Mouse (Mus musculus): ENCODE measurements at regions not wholly inside any gene's neighbourhood (a gene's known extent, or its start where the extent isn't known, plus 50 kb on each side); places are given as distances from the start of the nearest gene placed in this dataset.

- H3K9me3 ChIP-seq (ENCODE audit: control insufficient read depth, low read length), result no peaks in the 10 kb centered on the region
- no peak overlapping the region for H3K4me3 ChIP-seq (replicated peaks)
- TF ChIP-seq TAL1 (IDR thresholded peaks at IDR 0.05; ENCODE audit: low read length), result no peak
- no peak for TF ChIP-seq GATA1 (IDR thresholded peaks at IDR 0.05; ENCODE audit: low read length)
- H3K27me3 ChIP-seq (ENCODE audit: control insufficient read depth), result no peaks in the 10 kb centered on the region
- no peaks in the 10 kb centered on the region for H3K36me3 ChIP-seq (ENCODE audit: control insufficient read depth)
- H3K4me1 ChIP-seq (ENCODE audit: control insufficient read depth), result no peaks in the 10 kb centered on the region
Measured at GRCm38 (mm10) chr1:35865263-35865662, 202.9 kb upstream of the Hs6st1 start.

GRCm38 (mm10) chr1:35866643-35867042 lies 201.6 kb upstream of the Hs6st1 start:
- no peak for TF ChIP-seq GATA1 (IDR thresholded peaks at IDR 0.05; ENCODE audit: low read length)
- TF ChIP-seq TAL1 (IDR thresholded peaks at IDR 0.05; ENCODE audit: low read length), result no peak
- Histone ChIP-seq H3K4me1 (ENCODE audit: control insufficient read depth) (no peaks in the 10 kb centered on the region), H3K27me3 (ENCODE audit: control insufficient read depth) (no peaks in the 10 kb centered on the region), H3K36me3 (ENCODE audit: control insufficient read depth) (no peaks in the 10 kb centered on the region), H3K9me3 (ENCODE audit: control insufficient read depth, low read length) (no peaks in the 10 kb centered on the region), H3K4me3 (replicated peaks) (no peak overlapping the region)

GRCm38 (mm10) chr1:35869381-35870143 lies 198.6 kb upstream of the Hs6st1 start:
- Histone ChIP-seq H3K9me3 (ENCODE audit: control insufficient read depth, low read length) (no peaks in the 10 kb centered on the region), H3K36me3 (ENCODE audit: control insufficient read depth) (no peaks in the 10 kb centered on the region), H3K4me3 (replicated peaks) (no peak overlapping the region), H3K27me3 (ENCODE audit: control insufficient read depth) (no peaks in the 10 kb centered on the region), H3K4me1 (ENCODE audit: control insufficient read depth) (no peaks in the 10 kb centered on the region)
- TF ChIP-seq TAL1 (IDR thresholded peaks at IDR 0.05; ENCODE audit: low read length) (no peak), GATA1 (IDR thresholded peaks at IDR 0.05; ENCODE audit: low read length) (no peak)

- Histone ChIP-seq H3K36me3 (ENCODE audit: control insufficient read depth) (no peaks in the 10 kb centered on the region), H3K9me3 (ENCODE audit: control insufficient read depth, low read length) (no peaks in the 10 kb centered on the region), H3K4me1 (ENCODE audit: control insufficient read depth) (no peaks in the 10 kb centered on the region), H3K4me3 (replicated peaks) (no peak overlapping the region), H3K27me3 (ENCODE audit: control insufficient read depth) (no peaks in the 10 kb centered on the region)
- TF ChIP-seq TAL1 (IDR thresholded peaks at IDR 0.05; ENCODE audit: low read length) (no peak), GATA1 (IDR thresholded peaks at IDR 0.05; ENCODE audit: low read length) (no peak)
Measured at GRCm38 (mm10) chr1:35870144-35870827, 197.9 kb upstream of the Hs6st1 start.

- Histone ChIP-seq H3K36me3 (ENCODE audit: control insufficient read depth) (no peaks in the 10 kb centered on the region), H3K4me1 (ENCODE audit: control insufficient read depth) (no peaks in the 10 kb centered on the region), H3K27me3 (ENCODE audit: control insufficient read depth) (no peaks in the 10 kb centered on the region), H3K9me3 (ENCODE audit: control insufficient read depth, low read length) (no peaks in the 10 kb centered on the region), H3K4me3 (replicated peaks) (no peak overlapping the region)
- TF ChIP-seq GATA1 (IDR thresholded peaks at IDR 0.05; ENCODE audit: low read length) (no peak), TAL1 (IDR thresholded peaks at IDR 0.05; ENCODE audit: low read length) (no peak)
Measured at GRCm38 (mm10) chr1:35873038-35873437, 195.2 kb upstream of the Hs6st1 start.

GRCm38 (mm10) chr1:35875210-35875811 lies 192.9 kb upstream of the Hs6st1 start:
- Histone ChIP-seq H3K27me3 (ENCODE audit: control insufficient read depth) (no peaks in the 10 kb centered on the region), H3K9me3 (ENCODE audit: control insufficient read depth, low read length) (no peaks in the 10 kb centered on the region), H3K4me1 (ENCODE audit: control insufficient read depth) (no peaks in the 10 kb centered on the region), H3K36me3 (ENCODE audit: control insufficient read depth) (no peaks in the 10 kb centered on the region), H3K4me3 (replicated peaks) (no peak overlapping the region)
- TF ChIP-seq GATA1 (IDR thresholded peaks at IDR 0.05; ENCODE audit: low read length) (no peak), TAL1 (IDR thresholded peaks at IDR 0.05; ENCODE audit: low read length) (no peak)

- Histone ChIP-seq H3K4me1 (ENCODE audit: control insufficient read depth) (no peaks in the 10 kb centered on the region), H3K9me3 (ENCODE audit: control insufficient read depth, low read length) (no peaks in the 10 kb centered on the region), H3K4me3 (replicated peaks) (no peak overlapping the region), H3K27me3 (ENCODE audit: control insufficient read depth) (no peaks in the 10 kb centered on the region), H3K36me3 (ENCODE audit: control insufficient read depth) (no peaks in the 10 kb centered on the region)
- TF ChIP-seq GATA1 (IDR thresholded peaks at IDR 0.05; ENCODE audit: low read length) (no peak), TAL1 (IDR thresholded peaks at IDR 0.05; ENCODE audit: low read length) (no peak)
Measured at GRCm38 (mm10) chr1:35878426-35878825, 189.8 kb upstream of the Hs6st1 start.

GRCm38 (mm10) chr1:35879388-35880093 lies 188.7 kb upstream of the Hs6st1 start:
- TF ChIP-seq TAL1 (IDR thresholded peaks at IDR 0.05; ENCODE audit: low read length) (no peak), GATA1 (IDR thresholded peaks at IDR 0.05; ENCODE audit: low read length) (no peak)
- Histone ChIP-seq H3K4me1 (ENCODE audit: control insufficient read depth) (no peaks in the 10 kb centered on the region), H3K9me3 (ENCODE audit: control insufficient read depth, low read length) (no peaks in the 10 kb centered on the region), H3K4me3 (replicated peaks) (no peak overlapping the region), H3K27me3 (ENCODE audit: control insufficient read depth) (no peaks in the 10 kb centered on the region), H3K36me3 (ENCODE audit: control insufficient read depth) (no peaks in the 10 kb centered on the region)

Data from erythroblast, embryonic 14.5 days (primary cell).